Mouse (Mus musculus) CH12.LX (cell line): ENCODE measurements around the gene Txlnb. TPM values are rescaled to one million over a fixed set of nuclear protein-coding genes. Genes with fewer than 3 reads are reported as not detected.
"Not testable (repeated sequence)": the region's sequence is repeated elsewhere in the genome, so short reads cannot be mapped to it uniquely, and the experiment has no call there.

Source experiments
- DNase-seq: peaks from one replicate; pipeline ENCODE4 v3.0.0-alpha.2; 2013; ENCODE audit errors: extremely low read depth
- H3K27ac ChIP-seq: 2 replicates; pipeline ENCODE4 v1.5.1; 2012; ENCODE audit warnings: low read depth, mild to moderate bottlenecking, control low read depth, moderate library complexity; ENCODE audit not compliant: insufficient read depth
- H3K27me3 ChIP-seq: replicated peaks from 2 replicates; pipeline ENCODE3; 2012; ENCODE audit warnings: inconsistent platforms
- H3K36me3 ChIP-seq, 2 experiments: replicated peaks in 1 of 2; 2 replicates each; pipeline versions ENCODE3 to v1.6.1; 2012; ENCODE audit warnings: inconsistent platforms in 1 of 2, low read length in 1 of 2, mild to moderate bottlenecking in 1 of 2, mixed read lengths in 1 of 2, moderate library complexity in 1 of 2; ENCODE audit not compliant: control insufficient read depth in 1 of 2, insufficient read depth in 1 of 2
- H3K4me1 ChIP-seq, 2 experiments: 2 replicates each; pipeline ENCODE4 v1.6.1; 2012; ENCODE audit warnings: inconsistent platforms in 1 of 2, moderate library complexity in 1 of 2; ENCODE audit not compliant: insufficient read depth in 2 of 2, control insufficient read depth in 1 of 2
- H3K4me2 ChIP-seq: 2 replicates; pipeline ENCODE4 v1.6.1; 2012; ENCODE audit warnings: low read depth, mild to moderate bottlenecking, control low read depth; ENCODE audit not compliant: poor library complexity, insufficient read depth, severe bottlenecking
- H3K4me3 ChIP-seq, 3 experiments: fragments of 150-350 bp in 1 of 3; sonication (generic) in 1 of 3; replicated peaks in 1 of 3; 2 replicates each; pipeline versions ENCODE3 to v1.5.1; 2011 to 2012; ENCODE audit warnings: low read depth in 2 of 3, low read length in 2 of 3, mild to moderate bottlenecking in 2 of 3, moderate library complexity in 2 of 3, control low read depth in 1 of 3, improper control_type of control experiment in 1 of 3, inconsistent platforms in 1 of 3, mixed read lengths in 1 of 3; ENCODE audit not compliant: poor library complexity in 1 of 3
- H3K79me2 ChIP-seq: replicated peaks from 2 replicates; pipeline ENCODE4 v1.6.1; 2012; ENCODE audit warnings: mild to moderate bottlenecking, moderate library complexity; ENCODE audit not compliant: control insufficient read depth, poor library complexity, insufficient read depth, severe bottlenecking; ENCODE audit errors: extremely low read depth
- H3K9ac ChIP-seq: 2 replicates; pipeline ENCODE4 v1.6.1; 2012; ENCODE audit warnings: low read depth, mild to moderate bottlenecking, control low read depth, moderate library complexity; ENCODE audit not compliant: insufficient read depth
- H3K9me3 ChIP-seq: replicated peaks from 2 replicates; pipeline ENCODE3; 2012; ENCODE audit warnings: low read length, inconsistent platforms, mixed read lengths
- BHLHE40 ChIP-seq: IDR thresholded peaks from 2 replicates; pipeline ENCODE4 v1.6.1; 2011; ENCODE audit warnings: mild to moderate bottlenecking, low read depth, low read length, improper control_type of control experiment
- CTCF ChIP-seq, 2 experiments: IDR thresholded peaks in 1 of 2; conservative IDR thresholded peaks in 1 of 2; 2 replicates each; pipeline ENCODE4 v1.5.1; 2011 to 2012; ENCODE audit warnings: low read depth in 2 of 2, low read length in 2 of 2, improper control_type of control experiment in 1 of 2, inconsistent platforms in 1 of 2, mild to moderate bottlenecking in 1 of 2, moderate library complexity in 1 of 2
- ELF1 ChIP-seq: IDR thresholded peaks from 2 replicates; pipeline ENCODE4 v1.6.1; 2014; ENCODE audit warnings: low read depth, mild to moderate bottlenecking, inconsistent platforms, low read length, improper control_type of control experiment
- ETS1 ChIP-seq: conservative IDR thresholded peaks from 2 replicates; pipeline ENCODE4 v1.6.1; 2012; ENCODE audit warnings: low read depth, mild to moderate bottlenecking, inconsistent platforms, low read length, improper control_type of control experiment, moderate library complexity
- HCFC1 ChIP-seq: IDR thresholded peaks from 2 replicates; pipeline ENCODE4 v1.6.1; 2012; ENCODE audit warnings: low read depth, mild to moderate bottlenecking, inconsistent platforms, low read length, improper control_type of control experiment
- JUND ChIP-seq: conservative IDR thresholded peaks from 2 replicates; pipeline ENCODE4 v1.6.1; 2011; ENCODE audit warnings: low read depth, low read length, improper control_type of control experiment
- MAFK ChIP-seq: IDR thresholded peaks from 2 replicates; pipeline ENCODE4 v1.6.1; 2011; ENCODE audit warnings: low read length, improper control_type of control experiment; ENCODE audit not compliant: insufficient replicate concordance
- MAX ChIP-seq: IDR thresholded peaks from 2 replicates; pipeline ENCODE4 v1.6.1; 2011; ENCODE audit warnings: low read length, improper control_type of control experiment
- MXI1 ChIP-seq: IDR thresholded peaks from 2 replicates; pipeline ENCODE4 v1.6.1; 2011; ENCODE audit warnings: mild to moderate bottlenecking, low read depth, low read length, improper control_type of control experiment
- NELFE ChIP-seq: IDR thresholded peaks from 2 replicates; pipeline ENCODE4 v1.6.1; 2011; ENCODE audit warnings: low read depth, low read length, improper control_type of control experiment
- NRF1 ChIP-seq: IDR thresholded peaks from 2 replicates; pipeline ENCODE4 v1.6.1; 2014; ENCODE audit warnings: low read depth, mild to moderate bottlenecking, inconsistent platforms, low read length, improper control_type of control experiment, moderate library complexity
- POLR2A ChIP-seq: IDR thresholded peaks from 2 replicates; pipeline ENCODE4 v1.6.1; 2011; ENCODE audit warnings: low read depth, mild to moderate bottlenecking, improper control_type of control experiment, low read length
- POLR2AphosphoS2 ChIP-seq: IDR thresholded peaks from 2 replicates; pipeline ENCODE4 v1.6.1; 2011; ENCODE audit warnings: low read depth, low read length, improper control_type of control experiment
- SIN3A ChIP-seq: IDR thresholded peaks from 2 replicates; pipeline ENCODE4 v1.6.1; 2012; ENCODE audit warnings: low read length, improper control_type of control experiment, inconsistent platforms
- TBP ChIP-seq: conservative IDR thresholded peaks from 2 replicates; pipeline ENCODE4 v1.6.1; 2011; ENCODE audit warnings: low read depth, low read length, improper control_type of control experiment
- UBTF ChIP-seq: IDR thresholded peaks from 2 replicates; pipeline ENCODE4 v1.6.1; 2012; ENCODE audit warnings: low read depth, mild to moderate bottlenecking, inconsistent platforms, low read length, improper control_type of control experiment, moderate library complexity
- USF2 ChIP-seq: conservative IDR thresholded peaks from 2 replicates; pipeline ENCODE4 v1.6.1; 2011; ENCODE audit warnings: low read depth, low read length, improper control_type of control experiment
- dilution Hi-C: fragments of 300-500 bp; cut with MboI; formaldehyde crosslinking; loops from 2 replicates; pipeline ENCODE4 v1.14.3; 2020; ENCODE audit warnings: low sequenced_read_pairs; ENCODE audit not compliant: extremely low pct_unique_long_range_greater_than_20kb, extremely low pct_ligation_motif_present
- in situ Hi-C: fragments of 300-500 bp; cut with MboI; formaldehyde crosslinking; loops from 3 replicates; pipeline ENCODE4 v1.14.3; 2019; ENCODE audit warnings: low sequenced_read_pairs, low pct_ligation_motif_present, low pct_unique_long_range_greater_than_20kb, mixed read lengths
- polyA plus RNA-seq: library from polyadenylated mRNA; unstranded; fragments of >175 nt; gene quantifications from 2 replicates; pipeline ENCODE4 v1.2.1, GENCODE M21; 2012; ENCODE audit warnings: low read depth; ENCODE audit not compliant: insufficient read length
- total RNA-seq, 2 experiments: library from RNA; depleted of rRNA; stranded (reverse); fragments of 300-350 nt in 1 of 2; fragments of >200 nt in 1 of 2; gene quantifications; 2 replicates each; pipeline ENCODE4 v1.2.3; 2012 to 2014

Txlnb gene
- total and polyA plus RNA-seq, 3 experiments = 2.0 to 5.1 (median 4.9) TPM

DNA sequence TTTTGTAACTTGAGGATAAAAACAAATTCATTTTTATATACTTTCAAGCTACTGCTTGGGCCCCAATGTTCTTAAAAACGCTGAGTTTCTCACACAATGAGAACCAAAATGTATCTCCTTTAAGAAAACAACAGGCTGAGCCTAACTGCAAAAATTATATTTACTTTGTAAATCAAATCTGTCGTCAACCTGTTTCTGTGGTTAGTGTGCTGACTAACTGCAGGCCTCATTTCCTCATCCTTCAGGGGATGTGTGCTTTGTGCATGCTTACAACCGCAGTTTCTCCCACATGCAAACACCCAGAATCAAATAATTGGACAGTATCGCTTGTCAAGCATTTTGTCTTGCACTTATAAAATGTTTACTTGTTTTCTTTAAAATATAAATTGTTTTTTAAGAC, 20.9 kb upstream of the Txlnb start (continued):
- TF ChIP-seq SIN3A = peak; percentile 56; the same call in 1 of the 2 replicates
- TF ChIP-seq BHLHE40 = peak; percentile 93
- no peak for TF ChIP-seq NELFE
- TF ChIP-seq CTCF (conservative IDR thresholded peaks at IDR 0.05 in 1 of 2, IDR thresholded peaks at IDR 0.05 in 1 of 2; ENCODE audit: low read depth in 2 of 2, low read length in 2 of 2) = no peak
- TF ChIP-seq ETS1 = peak; percentile 83
- peak; percentile 69; the same call in 1 of the 2 replicates for TF ChIP-seq MAFK
- TF ChIP-seq ELF1 = no peak; the same call in 1 of the 2 replicates
- no peak for TF ChIP-seq POLR2AphosphoS2
- no peak for TF ChIP-seq POLR2A
- TF ChIP-seq HCFC1 = no peak
- no peak for TF ChIP-seq USF2
- no peak for TF ChIP-seq MXI1
- peak; percentile 80; the same call in 1 of the 2 replicates for TF ChIP-seq JUND
- no peak for TF ChIP-seq UBTF

GRCm38 (mm10) chr10:17776684-17777083, 19.3 kb upstream of the Txlnb start:
- in situ Hi-C loops, H3K27me3 ChIP-seq, H3K9ac ChIP-seq: not testable (repeated sequence)

GRCm38 (mm10) chr10:17786771-17787170, 9.3 kb upstream of the Txlnb start:
- no peaks in the 10 kb centered on the region for H3K79me2 ChIP-seq
- H3K4me2 ChIP-seq = no peak overlapping the region
- TF ChIP-seq MAX = no peak
- no peak for TF ChIP-seq POLR2A
- no peak for TF ChIP-seq JUND
- no peak for TF ChIP-seq MXI1
- no peak for TF ChIP-seq TBP
- TF ChIP-seq NRF1 = no peak
- no peak overlapping the region for H3K9ac ChIP-seq
- DNase-seq = no peak
- no peaks in the 10 kb centered on the region for H3K27me3 ChIP-seq
- H3K4me1 ChIP-seq = peaks cover 9 to 31% of the 10 kb centered on the region in 2 experiments
- dilution Hi-C loops (no loop called here), in situ Hi-C loops (no loop called here)
- no peaks in the 10 kb centered on the region for H3K36me3 ChIP-seq
- H3K9me3 ChIP-seq = peaks cover 2% of the 10 kb centered on the region
- H3K4me3 ChIP-seq = no peak overlapping the region
- no peak overlapping the region for H3K27ac ChIP-seq

More at GRCm38 (mm10) chr10:17776684-17777083, 19.3 kb upstream of the Txlnb start:
- H3K4me1 ChIP-seq = peaks cover 17 to 40% of the 10 kb centered on the region in 2 experiments
- H3K36me3 ChIP-seq, H3K4me2 ChIP-seq, dilution Hi-C loops, H3K27ac ChIP-seq, H3K9me3 ChIP-seq, DNase-seq, H3K79me2 ChIP-seq, H3K4me3 ChIP-seq: not testable (repeated sequence)
